Mouse (Mus musculus) spleen, adult 10 weeks (tissue): ENCODE results near the gene Cycs. TPM values are rescaled to one million over a fixed set of nuclear protein-coding genes. Genes with fewer than 3 reads are reported as not detected.

ENCODE experiments used
- polyA plus RNA-seq: library from polyadenylated mRNA; stranded (reverse); fragments of 350-450 nt; fragmentation: Illumina TruSeq; extraction: RNeasy Lipid Tissue Mini Kit (QIAGEN cat#74804); gene quantifications from one replicate; pipeline ENCODE4 v1.2.3, GENCODE M21; 2015; ENCODE audit warnings: low replicate concordance; ENCODE audit not compliant: insufficient read depth

Cycs gene
- polyA plus RNA-seq: 52.1 TPM

DNA sequence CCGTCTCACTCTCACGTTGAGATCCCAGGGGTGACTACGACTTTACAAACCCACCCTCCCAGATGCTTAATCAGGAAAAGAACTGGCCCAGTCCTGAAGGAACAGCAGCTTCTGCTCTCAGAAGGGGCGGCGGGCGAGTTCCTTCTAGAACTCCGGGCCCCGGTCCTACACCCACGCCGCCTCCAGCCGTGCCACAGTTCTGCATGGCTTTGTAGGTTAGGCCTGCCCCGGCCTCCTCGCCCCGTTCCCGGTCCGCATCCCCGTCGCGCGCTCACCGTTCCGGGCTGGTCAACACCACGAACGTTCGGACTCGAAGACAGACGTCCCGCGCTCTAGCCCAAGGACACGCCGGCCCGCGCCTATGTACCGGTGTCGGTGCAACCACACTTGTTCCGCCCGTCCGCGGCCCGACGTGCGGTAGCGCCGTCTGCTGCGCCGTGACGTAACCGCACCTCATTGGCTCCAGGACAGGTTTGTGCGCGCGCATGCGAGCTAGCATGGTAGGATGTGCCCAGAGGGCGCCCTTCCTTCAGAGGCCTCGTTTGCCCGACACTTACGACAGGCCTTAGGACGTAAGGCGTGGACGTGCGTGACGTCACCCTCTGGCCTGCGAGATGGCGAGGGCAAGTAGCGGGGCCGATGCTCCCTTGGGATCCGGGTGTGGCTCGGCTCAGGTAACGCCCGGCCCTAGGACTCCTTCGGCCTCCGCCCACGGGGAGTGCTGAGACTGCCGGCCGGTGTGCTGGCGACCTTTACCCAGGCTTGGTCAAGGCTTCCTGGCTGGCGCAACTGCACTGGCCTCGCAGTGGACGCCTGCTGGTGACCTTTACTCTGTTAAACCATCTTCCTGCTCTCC, at the start of gene Cycs:
Gene Cycs, minus strand, starts transcription at position 398 of the 856 bp plus-strand sequence.

DNA sequence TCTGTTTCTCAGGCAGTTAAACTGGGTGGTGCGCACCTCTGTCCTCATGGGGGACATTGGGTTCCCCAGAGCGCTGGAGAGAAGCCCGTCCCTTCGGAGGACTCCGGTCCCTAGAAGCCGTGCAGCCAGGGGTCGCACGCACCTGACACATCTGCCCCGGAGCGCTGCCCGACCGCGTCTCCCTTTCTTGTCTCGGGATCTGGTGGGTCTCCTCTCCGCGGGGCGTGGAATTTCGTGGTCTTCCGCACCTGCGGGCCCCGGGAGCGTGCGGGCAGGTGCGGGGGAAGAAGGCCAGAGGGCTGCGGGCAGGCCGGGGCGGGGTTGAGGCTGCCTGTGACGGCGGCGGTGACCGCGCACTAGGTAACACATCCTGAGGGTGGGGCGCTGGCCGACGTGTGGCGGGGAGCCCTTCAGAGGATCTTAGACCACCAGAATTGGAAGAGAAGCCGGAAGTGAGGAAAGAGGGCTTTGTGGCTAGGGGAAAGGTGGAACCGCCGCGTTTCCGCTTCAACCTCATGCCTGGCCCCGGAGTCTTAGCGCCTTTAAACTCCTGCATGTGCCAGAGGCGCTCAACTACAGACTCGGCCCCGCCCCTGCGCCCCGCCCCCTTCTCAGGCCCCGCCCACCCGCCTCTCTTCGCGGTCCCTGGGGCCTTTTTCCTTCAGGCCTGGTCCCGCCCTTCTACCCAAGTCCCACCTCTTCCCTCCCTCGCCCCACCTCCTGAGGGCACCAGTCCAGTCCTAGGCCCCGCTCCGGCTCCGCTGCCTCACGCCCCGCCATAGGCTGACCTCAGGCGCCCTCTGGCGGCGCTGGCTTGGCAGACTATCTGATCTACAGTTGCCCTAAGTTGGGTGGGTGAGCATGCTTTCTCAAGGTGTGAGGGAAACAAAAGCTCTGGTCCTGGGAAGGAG, 30.2 kb upstream of the Cycs start, which contains the start of gene 4921507P07Rik:
Gene 4921507P07Rik, minus strand, starts transcription at position 332 of the 911 bp plus-strand sequence.

Other genes starting within 250 kb of the Cycs start
- gene Osbpl3, start 110.3 kb downstream of the Cycs start, polyA plus RNA-seq: 9.3 TPM
- 1.2 TPM for gene 4921507P07Rik, start 30.1 kb upstream of the Cycs start, polyA plus RNA-seq
- gene Npvf, start 87.9 kb upstream of the Cycs start, polyA plus RNA-seq: not detected